Comparison of ENCODE assay signal across 29 mouse cellular contexts in genomic region chr1:75656592-75656991, GRCm38 (mm10).
A peak's percentile ranks its signal among the peaks of the same experiment; 100 is the strongest.
DNase-seq lines count a peak whose midpoint lies in the region; ATAC-seq and TF ChIP-seq lines count a peak whose summit lies in the region.
"Had no signal": no experiment of that assay in that cellular context is flagged by ENCODE, and none has a peak within 500 bp of the region (broad histone marks: within the 10 kb centered on the region; RNA-seq: fewer than 3 reads in every experiment).

No protein-coding gene starts in this region.

- ATAC-seq in hindbrain, postnatal 0 days: no peak
- ATAC-seq in midbrain, embryonic 14.5 days (ENCODE audit: low FRiP score, low TSS enrichment): no peak
- ATAC-seq: forebrain, embryonic 16.5 days; intestine, embryonic 16.5 days had no signal

- H3K4me2 ChIP-seq in hindbrain, postnatal 0 days (ENCODE audit: low read depth, low read length): no peak overlapping the region
- no peak overlapping the region for H3K4me2 ChIP-seq in midbrain, embryonic 14.5 days (ENCODE audit: low read length)
- H3K4me2 ChIP-seq: hindbrain, embryonic 12.5 days; limb, embryonic 15.5 days; liver, embryonic 13.5 days; neural tube, embryonic 12.5 days; stomach, embryonic 15.5 days had no signal

- WGBS in hindbrain, embryonic 10.5 days: 44% methylated on average over 4 of the region's 4 CpGs
- 45% methylated on average over 4 of the region's 4 CpGs for WGBS in hindbrain, postnatal 0 days
- WGBS in limb, embryonic 10.5 days: 63% methylated on average over 4 of the region's 4 CpGs
- WGBS in midbrain, embryonic 14.5 days: 21% methylated on average over 4 of the region's 4 CpGs

- H3K4me3 ChIP-seq in hindbrain, embryonic 10.5 days: no peak overlapping the region
- H3K4me3 ChIP-seq in hindbrain, postnatal 0 days (ENCODE audit: low read length): no peak overlapping the region
- H3K4me3 ChIP-seq in limb, embryonic 10.5 days: no peak overlapping the region
- H3K4me3 ChIP-seq in midbrain, embryonic 14.5 days (replicated peaks; ENCODE audit: low read depth, low read length): no peak overlapping the region
- H3K4me3 ChIP-seq: hindbrain, embryonic 12.5 days; limb, embryonic 15.5 days; liver, embryonic 13.5 days; neural tube, embryonic 12.5 days; stomach, embryonic 15.5 days had no signal

- H3K27me3 ChIP-seq in hindbrain, embryonic 10.5 days (ENCODE audit: insufficient read depth, poor library complexity, severe bottlenecking): peaks cover 32% of the 10 kb centered on the region
- no peaks in the 10 kb centered on the region for H3K27me3 ChIP-seq in hindbrain, postnatal 0 days (ENCODE audit: insufficient read depth, low read length)
- 0 out of 2 replicates have a peak, but pooled peaks cover 11% of the 10 kb centered on the region for H3K27me3 ChIP-seq in limb, embryonic 10.5 days (ENCODE audit: low read depth, poor library complexity, severe bottlenecking)
- 0 out of 2 replicates have a peak, but pooled peaks cover 4% of the 10 kb centered on the region for H3K27me3 ChIP-seq in midbrain, embryonic 14.5 days (ENCODE audit: control insufficient read depth, insufficient read depth, low read length)
- H3K27me3 ChIP-seq: limb, embryonic 15.5 days; liver, embryonic 13.5 days; neural tube, embryonic 12.5 days; stomach, embryonic 15.5 days had no signal

- H3K4me1 ChIP-seq in hindbrain, embryonic 10.5 days (replicated peaks): peaks cover 18% of the 10 kb centered on the region
- H3K4me1 ChIP-seq in hindbrain, postnatal 0 days (ENCODE audit: insufficient read depth, low read length): no peaks in the 10 kb centered on the region; the same call in 1 of the 2 replicates
- peaks cover 32% of the 10 kb centered on the region for H3K4me1 ChIP-seq in limb, embryonic 10.5 days
- H3K4me1 ChIP-seq in midbrain, embryonic 14.5 days (ENCODE audit: control insufficient read depth, insufficient read depth, low read length): no peaks in the 10 kb centered on the region
- H3K4me1 ChIP-seq: liver, embryonic 13.5 days; stomach, embryonic 15.5 days had no signal

- H3K9me3 ChIP-seq in hindbrain, embryonic 10.5 days: peaks cover 4% of the 10 kb centered on the region; the same call in 1 of the 2 replicates
- no peaks in the 10 kb centered on the region for H3K9me3 ChIP-seq in hindbrain, postnatal 0 days (ENCODE audit: low read length)
- no peaks in the 10 kb centered on the region; the same call in 1 of the 2 replicates for H3K9me3 ChIP-seq in limb, embryonic 10.5 days (replicated peaks)
- H3K9me3 ChIP-seq in midbrain, embryonic 14.5 days (ENCODE audit: control insufficient read depth, low read length): no peaks in the 10 kb centered on the region
- H3K9me3 ChIP-seq: limb, embryonic 15.5 days; liver, embryonic 13.5 days; neural tube, embryonic 12.5 days had no signal

- no peaks in the 10 kb centered on the region for H3K36me3 ChIP-seq in hindbrain, embryonic 10.5 days
- no peaks in the 10 kb centered on the region for H3K36me3 ChIP-seq in hindbrain, postnatal 0 days (ENCODE audit: insufficient read depth, low read length)
- no peaks in the 10 kb centered on the region for H3K36me3 ChIP-seq in limb, embryonic 10.5 days
- no peaks in the 10 kb centered on the region for H3K36me3 ChIP-seq in midbrain, embryonic 14.5 days (ENCODE audit: control insufficient read depth, insufficient read depth, low read length)
- H3K36me3 ChIP-seq: G1E; hindbrain, embryonic 12.5 days; limb, embryonic 15.5 days; liver, embryonic 13.5 days; neural tube, embryonic 12.5 days; stomach, embryonic 15.5 days had no signal

- H3K9ac ChIP-seq in hindbrain, postnatal 0 days (replicated peaks; ENCODE audit: low read length): no peak overlapping the region
- no peak overlapping the region for H3K9ac ChIP-seq in midbrain, embryonic 14.5 days (replicated peaks; ENCODE audit: low read length)
- H3K9ac ChIP-seq: hindbrain, embryonic 12.5 days; limb, embryonic 15.5 days; liver, embryonic 13.5 days; neural tube, embryonic 12.5 days; stomach, embryonic 15.5 days had no signal

- H3K27ac ChIP-seq in hindbrain, embryonic 10.5 days: peak overlapping the region; percentile 29
- no peak overlapping the region for H3K27ac ChIP-seq in hindbrain, postnatal 0 days
- H3K27ac ChIP-seq in limb, embryonic 10.5 days: peak overlapping the region; percentile 73
- no peak overlapping the region for H3K27ac ChIP-seq in midbrain, embryonic 14.5 days (replicated peaks; ENCODE audit: low read depth, low read length)
- H3K27ac ChIP-seq: hindbrain, embryonic 12.5 days; kidney, postnatal 0 days; limb, embryonic 15.5 days; liver, embryonic 13.5 days; macrophage; neural tube, embryonic 12.5 days; stomach, embryonic 15.5 days had no signal

- TF ChIP-seq CTCF in hindbrain, postnatal 0 days (IDR thresholded peaks at IDR 0.05; ENCODE audit: low read depth): no peak

- DNase-seq in hindbrain, embryonic 10.5 days (ENCODE audit: low spot score): no peak
- no peak for DNase-seq in hindbrain, postnatal 0 days (ENCODE audit: low spot score)
- peak; percentile 36 for DNase-seq in retina, postnatal 1 day
- no peak for DNase-seq in retina, embryonic 14.5 days (ENCODE audit: low spot score)
- DNase-seq in limb, embryonic 10.5 days (ENCODE audit: low spot score): no peak
- DNase-seq in midbrain, embryonic 14.5 days: peak; percentile 18
- no peak for DNase-seq in testis, postnatal 10 days (ENCODE audit: low spot score)
- no peak for DNase-seq in layer of hippocampus, adult 18-20 months (ENCODE audit: low spot score in 2 of 2)
- DNase-seq: adrenal gland, adult 8-10 months; cerebellum, adult 8-10 months; cerebellum, postnatal 25 days; gastrocnemius, postnatal 10 days; heart, postnatal 14 days; kidney, adult 8-10 months; kidney, postnatal 4 days; liver, embryonic 13.5 days; lung, adult 18-20 months; lung, postnatal 10 days; right cerebral cortex, postnatal 25 days; thymus, postnatal 36 days had no signal

Comparison
In these comparisons a context has a peak if more than half of its experiments do, and no peak if none do; other contexts are left out.
1. DNase-seq: peak in retina, postnatal 1 day (single experiment) and midbrain, embryonic 14.5 days (single experiment); none in hindbrain, embryonic 10.5 days (single experiment), hindbrain, postnatal 0 days (single experiment), retina, embryonic 14.5 days (single experiment), limb, embryonic 10.5 days (single experiment), testis, postnatal 10 days (single experiment) and layer of hippocampus, adult 18-20 months (0 of 2).
2. H3K27ac ChIP-seq: peak in hindbrain, embryonic 10.5 days (single experiment) and limb, embryonic 10.5 days (single experiment); none in hindbrain, postnatal 0 days (single experiment) and midbrain, embryonic 14.5 days (single experiment).